Mouse (Mus musculus) 3134 (cell line): ENCODE data around the gene Dhx32.

Experiments
- DNase-seq: peaks from one replicate; pipeline ENCODE4 v3.0.0-alpha.2; 2011; ENCODE audit warnings: low spot score; ENCODE audit not compliant: insufficient read length; ENCODE audit errors: extremely low read depth

Dhx32 gene

GRCm38 (mm10) chr7:133775796-133776625 lies 6.5 kb downstream of the Dhx32 start:
- no peak for DNase-seq

GRCm38 (mm10) chr7:133775179-133775578 lies 7.3 kb downstream of the Dhx32 start:
- DNase-seq: no peak

- DNase-seq: no peak
These were observed 14.0 kb downstream of the Dhx32 start for GRCm38 (mm10) chr7:133768517-133768916.

GRCm38 (mm10) chr7:133768027-133768426 lies 14.5 kb downstream of the Dhx32 start:
- no peak for DNase-seq

- DNase-seq: peak; percentile 54
These were observed 16.7 kb downstream of the Dhx32 start for GRCm38 (mm10) chr7:133765849-133766243.

GRCm38 (mm10) chr7:133765240-133765848 lies 17.2 kb downstream of the Dhx32 start:
- no peak for DNase-seq

GRCm38 (mm10) chr7:133764425-133764824 lies 18.1 kb downstream of the Dhx32 start:
- DNase-seq: no peak

GRCm38 (mm10) chr7:133762696-133763095 lies 19.8 kb downstream of the Dhx32 start:
- no peak for DNase-seq

GRCm38 (mm10) chr7:133759611-133760353 lies 22.7 kb downstream of the Dhx32 start:
- DNase-seq: no peak

GRCm38 (mm10) chr7:133758716-133759115 lies 23.8 kb downstream of the Dhx32 start:
- DNase-seq: no peak

- DNase-seq: no peak
These were observed 24.5 kb downstream of the Dhx32 start for GRCm38 (mm10) chr7:133757961-133758455.

- no peak for DNase-seq
These were observed 31.4 kb downstream of the Dhx32 start for GRCm38 (mm10) chr7:133751163-133751562.

- no peak for DNase-seq
These were observed 31.9 kb downstream of the Dhx32 start for GRCm38 (mm10) chr7:133750666-133751065.

- no peak for DNase-seq
These were observed 33.8 kb downstream of the Dhx32 start for GRCm38 (mm10) chr7:133748753-133749152.

- DNase-seq: no peak
These were observed 35.2 kb downstream of the Dhx32 start for GRCm38 (mm10) chr7:133747372-133747771.

GRCm38 (mm10) chr7:133744701-133745100 lies 37.8 kb downstream of the Dhx32 start:
- no peak for DNase-seq

GRCm38 (mm10) chr7:133744209-133744608 lies 38.3 kb downstream of the Dhx32 start:
- no peak for DNase-seq

- no peak for DNase-seq
These were observed 38.9 kb downstream of the Dhx32 start for GRCm38 (mm10) chr7:133743611-133744010.

GRCm38 (mm10) chr7:133742530-133743325 lies 39.8 kb downstream of the Dhx32 start:
- no peak for DNase-seq

GRCm38 (mm10) chr7:133740558-133740957 lies 42.0 kb downstream of the Dhx32 start:
- no peak for DNase-seq
